Mouse (Mus musculus): ENCODE data around the gene Sdhaf3. TPM values are rescaled to one million over a fixed set of nuclear protein-coding genes. Genes with fewer than 3 reads are reported as not detected.

The Sdhaf3 gene
- polyA plus RNA-seq (2015; fragmentation: Nextera tagmentation; extraction: Ambion mirVana) = 1.6 and 1.8 TPM in 2 replicates

GRCm38 (mm10) chr6:6955764-6956561 is at the start of gene Sdhaf3:
TSS of gene Sdhaf3 (plus strand) at chr6:6956004.
- Histone ChIP-seq H3K4me3 (replicated peaks) (peak within 1 kb of the TSS; percentile 75), H3K9me3 (replicated peaks) (no peaks in the 10 kb centered on the region), H3K27me3 (no peaks in the 10 kb centered on the region), H3K36me3 (replicated peaks) (no peaks in the 10 kb centered on the region), H3K9ac (peak within 1 kb of the TSS; percentile 69), H3K27ac (replicated peaks) (peak within 1 kb of the TSS; percentile 45; the same call in 1 of the 2 replicates), H3K4me1 (replicated peaks) (peaks cover 15% of the 10 kb centered on the region), H3K4me2 (peak within 1 kb of the TSS; percentile 88)
- under 1% methylated on average over 52 of the region's 52 CpGs for WGBS (ENCODE audit: insufficient replicate concordance)
- ATAC-seq (ENCODE audit: insufficient read depth) = peak; percentile 96

GRCm38 (mm10) chr6:6909586-6909985 is 46.2 kb upstream of the Sdhaf3 start:
- H3K4me2 ChIP-seq = no peak overlapping the region
- H3K4me3 ChIP-seq (replicated peaks) = no peak overlapping the region
- WGBS (ENCODE audit: insufficient replicate concordance) = 68% methylated on average over 8 of the region's 8 CpGs
- H3K9me3 ChIP-seq (replicated peaks) = no peaks in the 10 kb centered on the region
- H3K27me3 ChIP-seq = no peaks in the 10 kb centered on the region
- no peak overlapping the region for H3K9ac ChIP-seq
- no peaks in the 10 kb centered on the region for H3K4me1 ChIP-seq (replicated peaks)
- H3K36me3 ChIP-seq (replicated peaks) = no peaks in the 10 kb centered on the region
- H3K27ac ChIP-seq (replicated peaks) = no peak overlapping the region
- no peak for ATAC-seq (ENCODE audit: insufficient read depth)

GRCm38 (mm10) chr6:6914304-6914703 is 41.5 kb upstream of the Sdhaf3 start:
- H3K4me2 ChIP-seq = no peak overlapping the region
- H3K4me1 ChIP-seq (replicated peaks) = no peaks in the 10 kb centered on the region
- H3K27ac ChIP-seq (replicated peaks) = no peak overlapping the region
- WGBS (ENCODE audit: insufficient replicate concordance) = 63% methylated on average over 1 of the region's 1 CpGs
- H3K27me3 ChIP-seq = no peaks in the 10 kb centered on the region
- H3K4me3 ChIP-seq (replicated peaks) = no peak overlapping the region
- H3K9ac ChIP-seq = no peak overlapping the region
- no peak for ATAC-seq (ENCODE audit: insufficient read depth)
- no peaks in the 10 kb centered on the region for H3K36me3 ChIP-seq (replicated peaks)
- no peaks in the 10 kb centered on the region for H3K9me3 ChIP-seq (replicated peaks)

GRCm38 (mm10) chr6:6914849-6915525 is 40.8 kb upstream of the Sdhaf3 start:
- Histone ChIP-seq H3K9me3 (replicated peaks) (no peaks in the 10 kb centered on the region), H3K36me3 (replicated peaks) (no peaks in the 10 kb centered on the region), H3K27ac (replicated peaks) (no peak overlapping the region), H3K4me2 (no peak overlapping the region), H3K9ac (no peak overlapping the region), H3K4me3 (replicated peaks) (no peak overlapping the region), H3K4me1 (replicated peaks) (no peaks in the 10 kb centered on the region), H3K27me3 (no peaks in the 10 kb centered on the region)
- 26% methylated on average over 5 of the region's 5 CpGs for whole genome bisulfite sequencing (ENCODE audit: insufficient replicate concordance)
- no peak for ATAC-seq (ENCODE audit: insufficient read depth)

- no peaks in the 10 kb centered on the region for H3K36me3 ChIP-seq (replicated peaks)
- 20% methylated on average over 9 of the region's 9 CpGs for WGBS (ENCODE audit: insufficient replicate concordance)
- no peak overlapping the region for H3K9ac ChIP-seq
- no peak overlapping the region for H3K27ac ChIP-seq (replicated peaks)
- H3K9me3 ChIP-seq (replicated peaks) = no peaks in the 10 kb centered on the region
- no peaks in the 10 kb centered on the region for H3K4me1 ChIP-seq (replicated peaks)
- no peaks in the 10 kb centered on the region for H3K27me3 ChIP-seq
- H3K4me3 ChIP-seq (replicated peaks) = no peak overlapping the region
- no peak for ATAC-seq (ENCODE audit: insufficient read depth)
- H3K4me2 ChIP-seq = no peak overlapping the region
Measured at GRCm38 (mm10) chr6:6915526-6915915, 40.3 kb upstream of the Sdhaf3 start.

- Histone ChIP-seq H3K4me1 (replicated peaks) (no peaks in the 10 kb centered on the region), H3K36me3 (replicated peaks) (no peaks in the 10 kb centered on the region), H3K27me3 (no peaks in the 10 kb centered on the region), H3K4me3 (replicated peaks) (no peak overlapping the region), H3K27ac (replicated peaks) (no peak overlapping the region), H3K4me2 (no peak overlapping the region), H3K9ac (no peak overlapping the region), H3K9me3 (replicated peaks) (no peaks in the 10 kb centered on the region)
- ATAC-seq (ENCODE audit: insufficient read depth) = no peak
- 60% methylated on average over 4 of the region's 4 CpGs for WGBS (ENCODE audit: insufficient replicate concordance)
Measured at GRCm38 (mm10) chr6:6917334-6917733, 38.5 kb upstream of the Sdhaf3 start.

GRCm38 (mm10) chr6:6925264-6925663 is 30.5 kb upstream of the Sdhaf3 start:
- no peak for ATAC-seq (ENCODE audit: insufficient read depth)
- Histone ChIP-seq H3K4me2 (no peak overlapping the region), H3K9me3 (replicated peaks) (no peaks in the 10 kb centered on the region), H3K27me3 (no peaks in the 10 kb centered on the region; the same call in 1 of the 2 replicates), H3K4me3 (replicated peaks) (no peak overlapping the region), H3K9ac (no peak overlapping the region), H3K27ac (replicated peaks) (no peak overlapping the region), H3K36me3 (replicated peaks) (no peaks in the 10 kb centered on the region), H3K4me1 (replicated peaks) (no peaks in the 10 kb centered on the region)
- 33% methylated on average over 1 of the region's 1 CpGs for WGBS (ENCODE audit: insufficient replicate concordance)

- H3K9ac ChIP-seq = no peak overlapping the region
- H3K4me1 ChIP-seq (replicated peaks) = no peaks in the 10 kb centered on the region
- 64% methylated on average over 4 of the region's 4 CpGs for WGBS (ENCODE audit: insufficient replicate concordance)
- no peaks in the 10 kb centered on the region; the same call in 1 of the 2 replicates for H3K27me3 ChIP-seq
- H3K36me3 ChIP-seq (replicated peaks) = no peaks in the 10 kb centered on the region
- no peak for ATAC-seq (ENCODE audit: insufficient read depth)
- no peak overlapping the region for H3K4me2 ChIP-seq
- no peak overlapping the region for H3K4me3 ChIP-seq (replicated peaks)
- no peaks in the 10 kb centered on the region for H3K9me3 ChIP-seq (replicated peaks)
- H3K27ac ChIP-seq (replicated peaks) = no peak overlapping the region
Measured at GRCm38 (mm10) chr6:6930831-6931230, 25.0 kb upstream of the Sdhaf3 start.

- no peak overlapping the region for H3K4me3 ChIP-seq (replicated peaks)
- no peaks in the 10 kb centered on the region for H3K9me3 ChIP-seq (replicated peaks)
- no peak overlapping the region for H3K4me2 ChIP-seq
- no peaks in the 10 kb centered on the region for H3K4me1 ChIP-seq (replicated peaks)
- no peak for ATAC-seq (ENCODE audit: insufficient read depth)
- H3K36me3 ChIP-seq (replicated peaks) = no peaks in the 10 kb centered on the region
- H3K27ac ChIP-seq (replicated peaks) = no peak overlapping the region
- no peak overlapping the region for H3K9ac ChIP-seq
- no peaks in the 10 kb centered on the region for H3K27me3 ChIP-seq
- 68% methylated on average over 4 of the region's 4 CpGs for WGBS (ENCODE audit: insufficient replicate concordance)
Measured at GRCm38 (mm10) chr6:6931507-6931906, 24.3 kb upstream of the Sdhaf3 start.

GRCm38 (mm10) chr6:6940845-6941244 is 15.0 kb upstream of the Sdhaf3 start:
- Histone ChIP-seq H3K4me1 (replicated peaks) (no peaks in the 10 kb centered on the region), H3K4me3 (replicated peaks) (no peak overlapping the region), H3K9me3 (replicated peaks) (no peaks in the 10 kb centered on the region), H3K27ac (replicated peaks) (no peak overlapping the region), H3K27me3 (no peaks in the 10 kb centered on the region), H3K36me3 (replicated peaks) (no peaks in the 10 kb centered on the region), H3K4me2 (no peak overlapping the region), H3K9ac (no peak overlapping the region)
- WGBS (ENCODE audit: insufficient replicate concordance) = 31% methylated on average over 2 of the region's 2 CpGs
- ATAC-seq (ENCODE audit: insufficient read depth) = no peak

- H3K27me3 ChIP-seq = no peaks in the 10 kb centered on the region
- no peak for ATAC-seq (ENCODE audit: insufficient read depth)
- H3K4me2 ChIP-seq = no peak overlapping the region
- H3K4me3 ChIP-seq (replicated peaks) = no peak overlapping the region
- H3K36me3 ChIP-seq (replicated peaks) = no peaks in the 10 kb centered on the region
- no peak overlapping the region for H3K9ac ChIP-seq
- H3K9me3 ChIP-seq (replicated peaks) = no peaks in the 10 kb centered on the region
- no peaks in the 10 kb centered on the region for H3K4me1 ChIP-seq (replicated peaks)
- 51% methylated on average over 6 of the region's 6 CpGs for WGBS (ENCODE audit: insufficient replicate concordance)
- H3K27ac ChIP-seq (replicated peaks) = no peak overlapping the region
Measured at GRCm38 (mm10) chr6:6942813-6943212, 13.0 kb upstream of the Sdhaf3 start.

Data from liver, embryonic 15.5 days (tissue).